Mouse (Mus musculus) MEL (cell line): ENCODE results near the gene Tubg2. TPM values are rescaled to one million over a fixed set of nuclear protein-coding genes. Genes with fewer than 3 reads are reported as not detected.

ENCODE experiments used
- DNase-seq: peaks from one replicate; pipeline ENCODE4 v3.0.0; 2011; ENCODE audit warnings: low read depth, low spot score
- H3K27ac ChIP-seq: 2 replicates; pipeline ENCODE4 v1.5.1; 2012; ENCODE audit warnings: low read depth, mild to moderate bottlenecking, control low read depth, low read length, moderate library complexity; ENCODE audit not compliant: control insufficient read depth
- H3K27me3 ChIP-seq, 2 experiments: fragments of 150-350 bp in 1 of 2; sonication (generic) in 1 of 2; 2 replicates each; pipeline ENCODE4 v1.6.1; 2012; ENCODE audit warnings: low read length in 2 of 2, mild to moderate bottlenecking in 2 of 2, improper control_type of control experiment in 1 of 2, moderate library complexity in 1 of 2; ENCODE audit not compliant: insufficient read depth in 2 of 2, control insufficient read depth in 1 of 2
- H3K36me3 ChIP-seq, 2 experiments: 2 replicates each; pipeline ENCODE4 v1.6.1; 2012 to 2014; ENCODE audit warnings: low read length in 2 of 2, improper control_type of control experiment in 1 of 2, inconsistent platforms in 1 of 2, mild to moderate bottlenecking in 1 of 2; ENCODE audit not compliant: insufficient read depth in 2 of 2, control insufficient read depth in 1 of 2
- H3K4me1 ChIP-seq, 2 experiments: fragments of 150-350 bp in 1 of 2; sonication (generic) in 1 of 2; 2 replicates each; pipeline ENCODE4 v1.6.1; 2012; ENCODE audit warnings: low read length in 2 of 2, improper control_type of control experiment in 1 of 2, mild to moderate bottlenecking in 1 of 2; ENCODE audit not compliant: insufficient read depth in 2 of 2, control insufficient read depth in 1 of 2
- H3K4me3 ChIP-seq, 2 experiments: fragments of 150-350 bp in 1 of 2; sonication (generic) in 1 of 2; 2 replicates each; pipeline ENCODE4 v1.5.1; 2012; ENCODE audit warnings: low read depth in 2 of 2, low read length in 2 of 2, mild to moderate bottlenecking in 2 of 2, moderate library complexity in 2 of 2, control low read depth in 1 of 2, improper control_type of control experiment in 1 of 2; ENCODE audit not compliant: control insufficient read depth in 1 of 2, insufficient read depth in 1 of 2
- H3K79me2 ChIP-seq: 2 replicates; pipeline ENCODE4 v1.6.1; 2012; ENCODE audit warnings: mild to moderate bottlenecking, low read length, moderate library complexity; ENCODE audit not compliant: control insufficient read depth, poor library complexity, insufficient read depth
- H3K9ac ChIP-seq: 2 replicates; pipeline ENCODE4 v1.6.1; 2012; ENCODE audit warnings: low read depth, mild to moderate bottlenecking, control low read depth, low read length, moderate library complexity; ENCODE audit not compliant: control insufficient read depth, poor library complexity, severe bottlenecking
- H3K9me3 ChIP-seq: fragments of 150-350 bp; sonication (generic); replicated peaks from 2 replicates; pipeline ENCODE4 v1.6.1; 2012; ENCODE audit warnings: mild to moderate bottlenecking, low read length, improper control_type of control experiment, moderate library complexity; ENCODE audit not compliant: insufficient read depth
- BHLHE40 ChIP-seq: IDR thresholded peaks from 2 replicates; pipeline ENCODE4 v1.6.1; 2012; ENCODE audit warnings: low read depth, mild to moderate bottlenecking, inconsistent platforms, low read length, improper control_type of control experiment, borderline replicate concordance
- CHD1 ChIP-seq: IDR thresholded peaks from 2 replicates; pipeline ENCODE4 v1.6.1; 2012; ENCODE audit warnings: low read depth, mild to moderate bottlenecking, inconsistent platforms, low read length, improper control_type of control experiment
- CTCF ChIP-seq, 3 experiments: IDR thresholded peaks in 2 of 3; conservative IDR thresholded peaks in 1 of 3; 2 replicates each; pipeline ENCODE4 v1.5.1; 2011 to 2012; ENCODE audit warnings: low read length in 3 of 3, low read depth in 2 of 3, mild to moderate bottlenecking in 2 of 3, improper control_type of control experiment in 1 of 3, inconsistent platforms in 1 of 3, mixed read lengths in 1 of 3, moderate library complexity in 1 of 3; ENCODE audit not compliant: control insufficient read depth in 1 of 3, insufficient read depth in 1 of 3, poor library complexity in 1 of 3, severe bottlenecking in 1 of 3
- ELF1 ChIP-seq: IDR thresholded peaks from 2 replicates; pipeline ENCODE4 v1.6.1; 2014; ENCODE audit warnings: low read depth, mild to moderate bottlenecking, inconsistent platforms, low read length, improper control_type of control experiment, moderate library complexity
- EP300 ChIP-seq, 2 experiments: IDR thresholded peaks; 2 replicates each; pipeline ENCODE4 v1.6.1; 2011; ENCODE audit warnings: improper control_type of control experiment in 2 of 2, low read length in 2 of 2, low read depth in 1 of 2, mild to moderate bottlenecking in 1 of 2
- GATA1 ChIP-seq: IDR thresholded peaks from 2 replicates; pipeline ENCODE4 v1.6.1; 2011; ENCODE audit warnings: low read depth, low read length, improper control_type of control experiment
- HCFC1 ChIP-seq: IDR thresholded peaks from 2 replicates; pipeline ENCODE4 v1.6.1; 2012; ENCODE audit warnings: low read depth, mild to moderate bottlenecking, inconsistent platforms, low read length, improper control_type of control experiment, moderate library complexity
- JUND ChIP-seq: IDR thresholded peaks from 2 replicates; pipeline ENCODE4 v1.6.1; 2011; ENCODE audit warnings: low read depth, mild to moderate bottlenecking, improper control_type of control experiment, low read length
- MAX ChIP-seq: IDR thresholded peaks from 2 replicates; pipeline ENCODE4 v1.6.1; 2011; ENCODE audit warnings: low read length, improper control_type of control experiment
- POLR2A ChIP-seq, 2 experiments: IDR thresholded peaks; 2 replicates each; pipeline ENCODE4 v1.6.1; 2011 to 2012; ENCODE audit warnings: low read length in 2 of 2, mild to moderate bottlenecking in 2 of 2, control low read depth in 1 of 2, improper control_type of control experiment in 1 of 2, low read depth in 1 of 2, moderate library complexity in 1 of 2; ENCODE audit not compliant: control insufficient read depth in 1 of 2, insufficient read depth in 1 of 2, poor library complexity in 1 of 2
- POLR2AphosphoS2 ChIP-seq: IDR thresholded peaks from 2 replicates; pipeline ENCODE4 v1.6.1; 2011; ENCODE audit warnings: low read length, improper control_type of control experiment
- POLR2AphosphoS5 ChIP-seq: IDR thresholded peaks from 2 replicates; pipeline ENCODE4 v1.6.1; 2012; ENCODE audit warnings: low read depth, borderline replicate concordance, mild to moderate bottlenecking, inconsistent platforms, low read length, moderate library complexity, mixed read lengths
- RAD21 ChIP-seq: IDR thresholded peaks from 2 replicates; pipeline ENCODE4 v1.6.1; 2011; ENCODE audit warnings: mild to moderate bottlenecking, low read depth, low read length, improper control_type of control experiment
- SMC3 ChIP-seq: IDR thresholded peaks from 2 replicates; pipeline ENCODE4 v1.6.1; 2011; ENCODE audit warnings: low read depth, low read length, improper control_type of control experiment
- TAL1 ChIP-seq: IDR thresholded peaks from 2 replicates; pipeline ENCODE4 v1.6.1; 2012; ENCODE audit warnings: mild to moderate bottlenecking, inconsistent platforms, low read length, moderate library complexity, mixed read lengths
- TBP ChIP-seq: IDR thresholded peaks from 2 replicates; pipeline ENCODE4 v1.8.0; 2011; ENCODE audit warnings: low read depth, low read length, improper control_type of control experiment
- USF2 ChIP-seq, 2 experiments: IDR thresholded peaks; 2 replicates each; pipeline ENCODE4 v1.6.1; 2011 to 2012; ENCODE audit warnings: improper control_type of control experiment in 2 of 2, low read length in 2 of 2, borderline replicate concordance in 1 of 2, inconsistent platforms in 1 of 2, low read depth in 1 of 2, mild to moderate bottlenecking in 1 of 2; ENCODE audit not compliant: insufficient read depth in 1 of 2
- ZC3H11A ChIP-seq: IDR thresholded peaks from 2 replicates; pipeline ENCODE4 v1.6.1; 2012; ENCODE audit warnings: low read depth, mild to moderate bottlenecking, inconsistent platforms, low read length, improper control_type of control experiment
- ZKSCAN1 ChIP-seq: IDR thresholded peaks from 2 replicates; pipeline ENCODE4 v1.6.1; 2012; ENCODE audit warnings: low read depth, mild to moderate bottlenecking, inconsistent platforms, low read length, improper control_type of control experiment, moderate library complexity
- ZMIZ1 ChIP-seq: IDR thresholded peaks from 2 replicates; pipeline ENCODE4 v1.6.1; 2012; ENCODE audit warnings: low read depth, mild to moderate bottlenecking, inconsistent platforms, low read length, improper control_type of control experiment, moderate library complexity
- ZNF384 ChIP-seq: IDR thresholded peaks from 2 replicates; pipeline ENCODE4 v1.6.1; 2012; ENCODE audit warnings: low read depth, mild to moderate bottlenecking, inconsistent platforms, low read length, improper control_type of control experiment
- polyA plus RNA-seq, 2 experiments: library from polyadenylated mRNA; stranded (reverse) in 1 of 2; unstranded in 1 of 2; fragments of >175 nt in 1 of 2; fragments of >200 nt in 1 of 2; gene quantifications; 2 replicates each; pipeline versions ENCODE4 v1.2.1 to v1.2.4; 2012; ENCODE audit warnings: low replicate concordance in 2 of 2, low read depth in 1 of 2; ENCODE audit not compliant: insufficient read length in 2 of 2, insufficient read depth in 1 of 2, missing spikeins in 1 of 2
- total RNA-seq: library from RNA; depleted of rRNA; stranded (reverse); fragments of 300-350 nt; gene quantifications from 2 replicates; pipeline ENCODE4 v1.2.3, GENCODE M21; 2012

The Tubg2 gene
- total and polyA plus RNA-seq, 3 experiments: not detected

GRCm38 (mm10) chr11:101196175-101196574 is 40.5 kb downstream of the Tubg2 start:
- H3K36me3 ChIP-seq: peaks cover 0 to 3% of the 10 kb centered on the region in 2 experiments; a peak in 3 of 4 replicates
- no peak for DNase-seq
- H3K4me3 ChIP-seq: no peak overlapping the region
- no peaks in the 10 kb centered on the region for H3K79me2 ChIP-seq
- H3K27me3 ChIP-seq: no peaks in the 10 kb centered on the region
- peaks cover 0 to 5% of the 10 kb centered on the region in 2 experiments; a peak in 2 of 4 replicates for H3K4me1 ChIP-seq
- no peaks in the 10 kb centered on the region for H3K9me3 ChIP-seq
- H3K9ac ChIP-seq: no peak overlapping the region
- H3K27ac ChIP-seq: no peak overlapping the region
- TF ChIP-seq TBP (no peak), ZMIZ1 (no peak), ZNF384 (no peak), ZKSCAN1 (no peak), ZC3H11A (no peak), CHD1 (no peak), ELF1 (no peak), JUND (no peak), POLR2AphosphoS5 (no peak), BHLHE40 (no peak), HCFC1 (no peak), USF2 (IDR thresholded peaks at IDR 0.05; ENCODE audit: borderline replicate concordance in 1 of 2, insufficient read depth in 1 of 2, low read depth in 1 of 2, low read length in 2 of 2) (no peak)

GRCm38 (mm10) chr11:101199555-101199954 is 43.8 kb downstream of the Tubg2 start:
- Histone ChIP-seq H3K27me3 (no peaks in the 10 kb centered on the region), H3K4me1 (no peaks in the 10 kb centered on the region)
- TF ChIP-seq POLR2AphosphoS2 (no peak), HCFC1 (no peak), EP300 (IDR thresholded peaks at IDR 0.05; ENCODE audit: low read depth in 1 of 2, low read length in 2 of 2) (no peak), GATA1 (0 out of 2 replicates have a peak, but pooled peaks have one; percentile 19)
- TF ChIP-seq, all 39 proteins: peak for 1
- no peak overlapping the region for H3K4me3 ChIP-seq
- no peaks in the 10 kb centered on the region for H3K79me2 ChIP-seq
- no peak overlapping the region for H3K27ac ChIP-seq
- H3K9ac ChIP-seq: no peak overlapping the region
- H3K9me3 ChIP-seq: no peaks in the 10 kb centered on the region
- no peaks in the 10 kb centered on the region; a peak in 1 of 4 replicates for H3K36me3 ChIP-seq
- DNase-seq: no peak

GRCm38 (mm10) chr11:101200986-101201385 is 45.3 kb downstream of the Tubg2 start:
- peak; percentile 72 for DNase-seq
- H3K27me3 ChIP-seq: no peaks in the 10 kb centered on the region
- no peak overlapping the region for H3K4me3 ChIP-seq

More at GRCm38 (mm10) chr11:101200986-101201385, 45.3 kb downstream of the Tubg2 start:
- no peaks in the 10 kb centered on the region; a peak in 1 of 4 replicates for H3K36me3 ChIP-seq
- no peaks in the 10 kb centered on the region for H3K79me2 ChIP-seq
- H3K9me3 ChIP-seq: no peaks in the 10 kb centered on the region
- no peak overlapping the region for H3K27ac ChIP-seq
- TF ChIP-seq CTCF (IDR thresholded peaks at IDR 0.05 in 2 of 3, conservative IDR thresholded peaks at IDR 0.05 in 1 of 3; ENCODE audit: control insufficient read depth in 1 of 3, insufficient read depth in 1 of 3, low read depth in 2 of 3, low read length in 3 of 3, poor library complexity in 1 of 3, severe bottlenecking in 1 of 3): peak; percentile 88 to 95 (median 93)
- no peak for TF ChIP-seq ZMIZ1
- no peak for TF ChIP-seq JUND
- peak; percentile 88 for TF ChIP-seq SMC3
- no peak for TF ChIP-seq MAX
- TF ChIP-seq HCFC1: no peak
- TF ChIP-seq RAD21: peak; percentile 75
- no peak for TF ChIP-seq TAL1
- TF ChIP-seq ZC3H11A: peak; percentile 53
- TF ChIP-seq POLR2A (IDR thresholded peaks at IDR 0.05; ENCODE audit: control insufficient read depth in 1 of 2, insufficient read depth in 1 of 2, low read depth in 1 of 2, low read length in 2 of 2, poor library complexity in 1 of 2): no peak
- H3K4me1 ChIP-seq: no peaks in the 10 kb centered on the region
- no peak overlapping the region for H3K9ac ChIP-seq
